Mouse (Mus musculus): Measurements from ENCODE around the gene 1600002K03Rik.

1600002K03Rik gene

DNA sequence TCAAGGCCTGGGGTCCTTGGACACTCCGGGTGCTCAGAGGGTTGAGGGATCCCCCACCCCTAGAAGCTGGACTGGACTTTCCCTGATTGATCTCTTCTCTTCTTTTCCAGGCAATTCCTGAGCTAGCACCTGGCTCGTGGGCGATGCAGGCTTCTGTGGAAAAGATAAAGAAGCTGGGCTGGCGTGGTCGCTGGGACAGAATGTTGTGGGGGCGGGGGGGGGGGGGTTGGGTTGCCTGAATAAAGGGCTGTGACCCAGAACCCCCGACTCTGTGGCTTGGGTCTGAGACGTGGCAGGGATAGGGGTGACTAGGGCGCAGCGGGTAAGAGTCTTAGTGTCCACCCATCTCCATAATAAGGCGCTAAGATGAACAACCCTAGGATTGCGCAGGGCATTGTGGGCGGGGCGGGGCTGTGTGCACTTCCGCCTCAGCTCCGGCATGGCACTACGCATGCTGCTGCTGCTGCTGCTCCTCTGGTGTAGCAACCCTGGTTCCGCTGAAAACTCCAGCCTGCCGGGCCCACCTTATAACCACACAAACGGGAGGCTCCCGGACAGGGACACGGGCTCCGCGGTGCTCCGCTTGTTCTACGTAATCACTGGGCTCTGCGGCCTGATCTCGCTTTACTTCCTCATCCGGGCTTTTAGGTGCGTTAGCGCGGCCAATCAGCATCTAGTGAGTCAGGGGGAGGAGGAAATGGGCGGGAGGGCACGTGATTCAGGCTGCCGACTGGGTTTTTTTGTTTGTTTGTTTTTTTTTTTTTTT, at the start of gene 1600002K03Rik:
1600002K03Rik (plus strand) TSS at position 418 of the 766 bp plus-strand sequence.
- no peak for DNase-seq (ENCODE audit: extremely low spot score, low read depth, low spot score)

GRCm38 (mm10) chr10:80123932-80124562, 48.7 kb upstream of the 1600002K03Rik start:
- DNase-seq (ENCODE audit: extremely low spot score, low read depth, low spot score): no peak

DNA sequence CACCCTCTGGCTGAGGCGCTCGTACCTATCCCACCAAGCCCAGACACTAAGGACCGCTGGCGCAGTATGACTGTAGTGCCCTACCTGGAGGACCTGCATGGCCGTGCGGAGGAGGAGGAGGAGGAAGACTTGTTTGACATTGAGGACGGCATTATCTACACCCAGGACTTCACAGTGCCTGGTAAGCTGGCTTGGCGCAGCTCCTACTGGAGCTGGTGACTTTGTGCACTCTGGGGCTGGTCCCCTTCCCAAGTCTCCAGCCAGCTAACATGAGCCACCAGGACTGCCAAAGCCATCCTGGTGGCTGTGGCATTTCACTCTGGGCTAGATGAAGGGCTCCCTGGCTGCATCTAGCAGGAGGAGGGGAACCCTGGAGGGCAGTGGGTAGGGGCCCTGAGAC, 44.8 kb upstream of the 1600002K03Rik start:
- no peak for DNase-seq (ENCODE audit: extremely low spot score, low read depth, low spot score)

GRCm38 (mm10) chr10:80129846-80130245, 42.9 kb upstream of the 1600002K03Rik start:
- DNase-seq (ENCODE audit: extremely low spot score, low read depth, low spot score): no peak

DNA sequence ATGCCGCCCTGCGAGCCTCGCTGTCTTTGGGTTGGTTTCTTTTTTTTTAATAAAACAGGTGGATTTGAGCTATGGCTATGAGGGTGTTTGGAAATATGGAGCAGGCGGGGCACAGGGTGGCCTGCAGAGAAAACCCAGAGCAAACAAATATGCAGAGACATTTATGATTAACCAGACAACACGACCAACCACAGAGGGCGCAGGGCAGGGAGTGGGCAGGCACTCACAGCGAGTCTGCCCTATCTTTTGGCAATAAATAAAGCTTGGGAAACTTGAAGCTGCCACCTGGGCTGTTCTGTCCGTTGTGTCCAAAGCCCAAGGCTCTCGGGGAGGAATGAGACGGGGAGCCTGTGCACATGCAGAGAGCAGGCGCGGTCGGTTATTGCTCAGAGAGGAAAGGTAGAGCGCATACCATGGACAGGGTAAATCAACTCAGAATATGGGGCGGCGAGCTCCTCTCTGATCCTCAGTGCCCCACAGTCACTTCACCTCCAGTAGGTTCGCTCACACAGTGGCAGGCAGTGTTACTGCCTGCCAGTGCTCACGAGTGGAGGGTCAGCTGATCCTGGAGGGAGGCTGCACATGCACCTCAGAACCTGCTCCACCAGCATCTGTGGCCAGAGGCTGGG, 42.2 kb upstream of the 1600002K03Rik start:
- no peak for DNase-seq (ENCODE audit: extremely low spot score, low read depth, low spot score)

- no peak for DNase-seq (ENCODE audit: extremely low spot score, low read depth, low spot score)
These were observed 41.3 kb upstream of the 1600002K03Rik start for GRCm38 (mm10) chr10:80131316-80131951.

- no peak for DNase-seq (ENCODE audit: extremely low spot score, low read depth, low spot score)
These were observed 40.8 kb upstream of the 1600002K03Rik start for GRCm38 (mm10) chr10:80131952-80132350.

GRCm38 (mm10) chr10:80133226-80133849, 39.4 kb upstream of the 1600002K03Rik start:
- no peak for DNase-seq (ENCODE audit: extremely low spot score, low read depth, low spot score)

GRCm38 (mm10) chr10:80134421-80134820, 38.3 kb upstream of the 1600002K03Rik start:
- DNase-seq (ENCODE audit: extremely low spot score, low read depth, low spot score): no peak

DNA sequence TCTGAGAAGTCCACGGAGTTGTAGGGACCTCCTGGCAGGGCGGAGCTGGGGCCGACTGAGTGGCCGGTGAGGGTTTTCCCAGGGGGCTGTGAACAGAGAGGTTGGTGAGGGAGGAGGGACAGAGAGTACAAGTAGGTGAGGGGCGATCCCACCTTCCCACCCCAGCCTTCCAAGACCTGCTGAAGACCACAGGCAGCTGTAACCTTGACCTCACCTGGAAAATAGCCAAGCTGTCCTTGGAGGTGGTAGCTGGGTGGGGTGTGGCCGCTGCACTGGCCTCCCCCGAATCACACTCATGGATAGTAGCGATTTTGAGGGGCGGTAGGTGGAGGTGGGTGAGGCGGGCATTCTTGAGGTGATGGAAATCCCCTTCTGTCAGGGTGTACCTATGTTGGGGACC, 37.6 kb upstream of the 1600002K03Rik start:
- DNase-seq (ENCODE audit: extremely low spot score, low read depth, low spot score): no peak

DNA sequence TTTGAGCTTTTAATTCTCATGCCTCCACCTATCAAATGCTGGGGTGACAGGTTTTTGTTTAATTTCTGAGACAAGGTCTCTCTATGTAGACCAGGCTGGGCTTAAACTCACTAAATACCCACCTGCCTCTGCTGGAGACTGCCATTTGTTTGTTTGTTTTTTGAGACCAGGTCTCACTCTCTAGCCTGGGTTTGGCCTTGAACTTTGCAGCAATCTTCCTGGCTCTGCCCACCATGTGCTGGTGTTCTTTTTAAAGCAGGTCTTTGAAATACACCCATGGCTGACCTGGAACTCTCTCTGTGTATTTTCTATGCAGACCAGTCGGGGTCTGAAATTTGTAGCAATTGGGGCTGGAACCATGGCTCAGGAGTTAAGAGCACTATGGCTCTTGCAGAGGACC, 37.1 kb upstream of the 1600002K03Rik start:
- no peak for DNase-seq (ENCODE audit: extremely low spot score, low read depth, low spot score)

DNA sequence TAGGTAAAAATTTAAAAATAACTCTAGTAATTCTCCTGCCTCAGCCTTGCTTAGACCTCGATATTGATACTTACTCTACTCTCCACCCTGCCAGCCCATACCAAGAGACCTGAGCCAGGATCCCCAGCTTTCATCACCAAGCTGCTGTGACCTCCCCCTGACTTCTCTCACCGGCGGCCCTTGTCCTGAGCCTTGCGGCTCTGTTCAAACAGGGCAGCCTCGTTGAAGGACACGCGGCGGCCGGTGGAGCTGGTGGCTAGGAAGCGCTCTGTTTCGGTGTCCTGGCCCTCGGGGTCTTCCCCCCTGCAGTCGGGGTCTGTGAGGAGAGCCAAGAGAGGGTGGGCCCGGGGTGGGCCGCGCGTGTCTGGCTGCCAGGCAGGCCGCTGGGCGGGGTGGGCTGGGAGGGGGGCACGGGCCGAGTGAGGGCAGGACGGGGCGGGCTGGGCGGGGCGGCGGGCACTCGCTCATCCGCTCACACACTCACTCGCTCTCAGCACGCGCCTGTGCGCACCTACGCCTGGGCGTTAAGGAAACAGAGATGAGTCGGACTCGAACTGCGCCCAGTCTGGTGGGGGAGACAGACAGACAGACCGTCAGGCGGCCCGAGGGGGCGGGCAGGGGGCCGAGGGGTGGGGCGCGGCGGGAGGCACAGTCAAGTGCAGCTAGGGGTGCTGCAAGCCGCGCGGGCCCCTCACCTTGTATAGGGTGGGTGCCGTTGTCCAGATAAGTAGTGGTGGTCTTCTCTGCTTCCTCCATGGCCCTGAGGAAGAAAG, 36.4 kb upstream of the 1600002K03Rik start:
- DNase-seq (ENCODE audit: extremely low spot score, low read depth, low spot score): no peak

GRCm38 (mm10) chr10:80136952-80137625, 35.7 kb upstream of the 1600002K03Rik start:
- no peak for DNase-seq (ENCODE audit: extremely low spot score, low read depth, low spot score)

DNA sequence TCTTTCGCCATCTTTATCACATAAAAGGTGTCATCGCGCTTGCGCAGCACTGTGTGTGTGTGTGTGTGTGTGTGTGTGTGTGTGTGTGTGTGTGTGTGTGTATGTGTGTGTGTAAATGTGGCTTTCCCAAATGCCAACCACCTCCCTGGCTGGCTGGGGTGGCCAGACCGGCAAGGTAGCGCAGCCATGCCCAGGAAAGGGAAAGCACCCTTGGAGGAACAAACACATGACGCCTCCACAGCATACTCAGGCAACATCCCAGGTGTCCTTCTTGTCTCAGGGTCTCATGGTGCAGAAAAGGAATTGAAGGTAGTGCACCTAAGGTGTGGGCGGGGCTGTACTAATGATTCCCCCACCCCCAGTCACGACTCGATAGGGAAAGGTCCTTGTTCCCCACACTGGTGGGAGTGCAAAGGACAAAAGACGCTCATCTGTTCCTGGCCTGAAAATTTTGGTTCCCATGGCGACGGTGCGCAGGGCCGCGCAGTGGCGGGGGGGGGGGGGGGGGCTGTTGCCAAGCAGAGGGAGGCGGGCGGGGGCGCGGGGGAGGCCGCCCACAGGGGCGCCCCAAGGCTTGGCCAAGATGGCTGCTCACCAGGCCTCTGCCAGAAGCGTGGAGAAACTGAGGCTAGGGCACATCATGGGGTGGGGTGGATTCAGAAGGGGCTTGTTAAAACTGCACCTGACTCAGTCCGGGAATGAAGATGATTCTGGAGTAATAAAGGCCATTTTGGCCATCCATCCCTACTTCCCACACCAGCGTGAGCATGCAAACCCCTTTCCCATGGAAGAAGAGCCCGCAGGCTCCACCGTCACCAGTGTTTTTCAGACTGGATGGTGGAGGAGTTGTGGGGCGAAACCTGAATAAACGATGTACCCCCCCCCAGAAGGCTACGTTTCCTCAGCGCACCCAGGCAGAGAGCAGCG, 34.9 kb upstream of the 1600002K03Rik start:
- no peak for DNase-seq (ENCODE audit: extremely low spot score, low read depth, low spot score)

GRCm38 (mm10) chr10:80138553-80139438, 33.9 kb upstream of the 1600002K03Rik start, which contains the start of gene Atp5d:
Gene Atp5d, plus strand, starts transcription at chr10:80138632.
- DNase-seq (ENCODE audit: extremely low spot score, low read depth, low spot score): no peak

GRCm38 (mm10) chr10:80139439-80139775, 33.3 kb upstream of the 1600002K03Rik start:
- DNase-seq (ENCODE audit: extremely low spot score, low read depth, low spot score): no peak

DNA sequence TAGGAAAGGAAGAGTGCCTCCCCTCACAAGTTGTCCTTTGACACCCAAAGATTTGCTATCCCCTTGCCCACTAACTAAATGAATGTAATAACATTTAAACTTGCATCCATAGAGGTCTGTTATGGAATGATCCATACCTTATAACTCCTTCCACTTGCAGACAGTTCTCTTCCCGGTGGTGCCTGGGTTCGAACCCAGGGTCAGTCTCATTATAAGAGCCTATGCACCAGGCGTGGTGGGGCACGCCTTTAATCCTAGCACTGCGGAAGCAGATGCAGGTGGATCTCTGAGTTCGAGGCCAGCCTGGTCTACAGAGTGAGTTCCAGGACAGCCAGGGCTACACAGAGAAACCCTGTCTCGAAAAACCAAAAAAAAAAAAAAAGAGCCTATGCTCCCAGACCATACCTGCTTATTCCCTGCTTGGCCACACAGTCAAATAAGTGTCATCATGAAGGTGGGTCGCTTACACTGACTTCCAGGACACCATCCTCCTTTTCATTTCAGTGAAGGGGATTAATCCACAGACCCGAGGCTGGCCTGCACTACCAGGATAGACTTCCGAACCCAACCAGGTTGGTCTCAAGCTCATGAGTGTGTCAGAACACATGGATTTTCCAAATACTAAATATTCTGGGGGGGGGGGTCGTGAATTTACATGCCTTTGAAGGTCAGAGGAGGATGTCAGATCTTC, 32.6 kb upstream of the 1600002K03Rik start:
- no peak for DNase-seq (ENCODE audit: extremely low spot score, low read depth, low spot score)

Measured in hindlimb bud, embryonic 11.5 days (tissue).